Comparison of ENCODE assay signal across 7 mouse cellular contexts in genomic region chr3:129214146-129214665, GRCm38 (mm10). TPM values are rescaled to one million over a fixed set of nuclear protein-coding genes. Genes with fewer than 3 reads are reported as not detected.
A peak's percentile ranks its signal among the peaks of the same experiment; 100 is the strongest.
DNase-seq lines count a peak whose midpoint lies in the region; ATAC-seq and TF ChIP-seq lines count a peak whose summit lies in the region.

No protein-coding gene starts in this region.

- WGBS in lung, embryonic 16.5 days = 1% methylated on average over 31 of the region's 34 CpGs
- 4% methylated on average over 34 of the region's 34 CpGs for WGBS in intestine, embryonic 16.5 days

- peak overlapping the region; percentile 45 for H3ac ChIP-seq in myocyte (ENCODE audit: control insufficient read depth, insufficient read length)

- peaks cover 88% of the 10 kb centered on the region for H3K27me3 ChIP-seq in lung, embryonic 16.5 days (ENCODE audit: control insufficient read depth, insufficient read depth, low read depth, low read length)
- peaks cover 21% of the 10 kb centered on the region; the same call in 1 of the 2 replicates for H3K27me3 ChIP-seq in intestine, embryonic 16.5 days (replicated peaks; ENCODE audit: control insufficient read depth, insufficient read depth, low read length)
- H3K27me3 ChIP-seq in myocyte (ENCODE audit: control insufficient read depth, insufficient read depth, insufficient read length) = no peaks in the 10 kb centered on the region

- TF ChIP-seq CTCF in embryonic fibroblast, embryonic 13.5 days (IDR thresholded peaks at IDR 0.05; ENCODE audit: borderline replicate concordance, insufficient read depth, low read length) = no peak

- H3K79me2 ChIP-seq in myocyte (ENCODE audit: control insufficient read depth, insufficient read depth) = peaks cover 30% of the 10 kb centered on the region

- H3K4me3 ChIP-seq in lung, embryonic 16.5 days (ENCODE audit: low read length) = peak overlapping the region; percentile 64
- peak overlapping the region; percentile 69 for H3K4me3 ChIP-seq in embryonic fibroblast, embryonic 13.5 days (ENCODE audit: insufficient read depth, low read length)
- peak overlapping the region; percentile 69 for H3K4me3 ChIP-seq in intestine, embryonic 16.5 days (ENCODE audit: low read length)
- peak overlapping the region; percentile 82 for H3K4me3 ChIP-seq in myocyte

- no peak overlapping the region for H3K27ac ChIP-seq in lung, embryonic 16.5 days (ENCODE audit: low read length)
- no peak overlapping the region for H3K27ac ChIP-seq in embryonic fibroblast, embryonic 13.5 days (ENCODE audit: insufficient read depth, low read length)
- peak overlapping the region; percentile 89 for H3K27ac ChIP-seq in intestine, embryonic 16.5 days (ENCODE audit: low read length)

- peak; percentile 11; the same call in 1 of the 2 replicates for ATAC-seq in lung, embryonic 16.5 days (ENCODE audit: low read depth)
- peak; percentile 61 for ATAC-seq in intestine, embryonic 16.5 days

- no peaks in the 10 kb centered on the region for H3K36me3 ChIP-seq in lung, embryonic 16.5 days (ENCODE audit: control insufficient read depth, insufficient read depth, low read length)
- no peaks in the 10 kb centered on the region for H3K36me3 ChIP-seq in intestine, embryonic 16.5 days (ENCODE audit: control insufficient read depth, insufficient read depth, low read length)
- peaks cover 8% of the 10 kb centered on the region for H3K36me3 ChIP-seq in myocyte (ENCODE audit: control insufficient read depth, insufficient read depth)

- no peak for DNase-seq in lung, postnatal 25 days (ENCODE audit: low spot score)
- no peak for DNase-seq in urinary bladder, postnatal 36 days (ENCODE audit: low spot score in 2 of 2)
- DNase-seq in cerebellum, adult 9-11 months = no peak

- no peak for TF ChIP-seq POLR2A in embryonic fibroblast, embryonic 13.5 days (IDR thresholded peaks at IDR 0.05; ENCODE audit: low read depth, low read length)
- peak; percentile 4 for TF ChIP-seq POLR2A in myocyte (IDR thresholded peaks at IDR 0.05; ENCODE audit: insufficient read length, low read depth)

- H3K9me3 ChIP-seq in lung, embryonic 16.5 days (ENCODE audit: control insufficient read depth, low read length) = no peaks in the 10 kb centered on the region
- no peaks in the 10 kb centered on the region for H3K9me3 ChIP-seq in intestine, embryonic 16.5 days (ENCODE audit: control insufficient read depth, low read length)

- H3K9ac ChIP-seq in lung, embryonic 16.5 days (ENCODE audit: low read length) = peak overlapping the region; percentile 35
- H3K9ac ChIP-seq in intestine, embryonic 16.5 days (ENCODE audit: low read depth, low read length) = peak overlapping the region; percentile 80

- H3K4me1 ChIP-seq in lung, embryonic 16.5 days (replicated peaks; ENCODE audit: control insufficient read depth, insufficient read depth, low read length) = peaks cover 15% of the 10 kb centered on the region
- H3K4me1 ChIP-seq in embryonic fibroblast, embryonic 13.5 days (ENCODE audit: control insufficient read depth, insufficient read depth, low read length) = no peaks in the 10 kb centered on the region; the same call in 1 of the 2 replicates
- no peaks in the 10 kb centered on the region for H3K4me1 ChIP-seq in intestine, embryonic 16.5 days (ENCODE audit: control insufficient read depth, insufficient read depth, low read length)

- peak overlapping the region; percentile 92 for H3K4me2 ChIP-seq in lung, embryonic 16.5 days (ENCODE audit: low read depth, low read length)
- H3K4me2 ChIP-seq in intestine, embryonic 16.5 days (ENCODE audit: low read depth, low read length) = peak overlapping the region; percentile 91
- peak overlapping the region; percentile 96 for H3K4me2 ChIP-seq in myocyte (ENCODE audit: low read depth)

TF ChIP-seq in myocyte, 11 proteins besides CTCF, POLR2A, EP300 and RAD21:
- no peak for TF ChIP-seq CEBPB (IDR thresholded peaks at IDR 0.05; ENCODE audit: insufficient read depth, poor library complexity, severe bottlenecking)
- peak in 1 of 3 experiments; percentile 63 for TF ChIP-seq MYOD1 (IDR thresholded peaks at IDR 0.05; ENCODE audit: control insufficient read depth in 1 of 3, insufficient read length in 2 of 3, low read depth in 2 of 3)
- no peak for TF ChIP-seq SRF (IDR thresholded peaks at IDR 0.05; ENCODE audit: control insufficient read depth, insufficient read length, low read depth)
- TF ChIP-seq USF1 (IDR thresholded peaks at IDR 0.05; ENCODE audit: low read depth) = no peak
- TF ChIP-seq MAX (IDR thresholded peaks at IDR 0.05; ENCODE audit: low read depth) = no peak
- no peak for TF ChIP-seq TCF12 (IDR thresholded peaks at IDR 0.05; ENCODE audit: insufficient read depth, poor library complexity, severe bottlenecking)
- TF ChIP-seq E2F4 (IDR thresholded peaks at IDR 0.05; ENCODE audit: insufficient read depth) = no peak
- TF ChIP-seq REST (IDR thresholded peaks at IDR 0.05; ENCODE audit: insufficient read depth, insufficient read length) = no peak
- TF ChIP-seq MYOG (IDR thresholded peaks at IDR 0.05; ENCODE audit: control insufficient read depth in 1 of 3, insufficient read depth in 1 of 3, insufficient read length in 2 of 3, low read depth in 2 of 3) = no peak
TF ChIP-seq in myocyte: peak in this region for 1.

RNA-seq across cellular contexts. Expression of gene Pitx2, which starts 14.5 kb away (rescaled TPM):
- polyA plus RNA-seq in lung, embryonic 16.5 days (2015; fragmentation: Nextera tagmentation; extraction: Ambion mirVana) = 4.0 and 7.0 TPM in 2 replicates
- 3.0 and 3.6 TPM in 2 replicates for polyA plus RNA-seq in embryonic fibroblast, embryonic 13.5 days (2011; ENCODE audit: insufficient read length, low read depth, missing spikeins)
- polyA plus RNA-seq in intestine, embryonic 16.5 days (2015; fragmentation: Nextera tagmentation; extraction: Ambion mirVana) = 28.1 and 29.0 TPM in 2 replicates
- polyA plus RNA-seq in myocyte (2012; fragmentation: generic; extraction: Trizol) = 35.6 TPM
